In genomic region chr1:190806817-190807216, GRCm38 (mm10) we compare ENCODE assay signal across 29 mouse cellular contexts.
A peak's percentile ranks its signal among the peaks of the same experiment; 100 is the strongest.
DNase-seq lines count a peak whose midpoint lies in the region; ATAC-seq lines count a peak whose summit lies in the region.
"Had no signal": no experiment of that assay in that cellular context is flagged by ENCODE, and none has a peak within 500 bp of the region (broad histone marks: within the 10 kb centered on the region; RNA-seq: fewer than 3 reads in every experiment).

No protein-coding gene starts in this region.

- no peak overlapping the region for H3K4me2 ChIP-seq in kidney, embryonic 14.5 days (replicated peaks; ENCODE audit: low read depth, low read length)
- H3K4me2 ChIP-seq: embryonic facial prominence, embryonic 13.5 days; forebrain, embryonic 12.5 days; forebrain, embryonic 15.5 days; heart, embryonic 11.5 days; hindbrain, embryonic 13.5 days; intestine, embryonic 15.5 days had no signal

- peak overlapping the region; percentile 23; the same call in 1 of the 2 replicates for H3K27ac ChIP-seq in heart, embryonic 10.5 days
- H3K27ac ChIP-seq in kidney, embryonic 14.5 days (ENCODE audit: low read depth, low read length) = no peak overlapping the region
- H3K27ac ChIP-seq: embryonic facial prominence, embryonic 10.5 days; embryonic facial prominence, embryonic 13.5 days; forebrain, embryonic 12.5 days; forebrain, embryonic 15.5 days; heart, adult 2 months; hindbrain, embryonic 10.5 days; hindbrain, embryonic 13.5 days; intestine, embryonic 15.5 days had no signal

- no peaks in the 10 kb centered on the region for H3K9me3 ChIP-seq in heart, embryonic 10.5 days
- no peaks in the 10 kb centered on the region for H3K9me3 ChIP-seq in kidney, embryonic 14.5 days (ENCODE audit: control insufficient read depth, low read length)
- H3K9me3 ChIP-seq: embryonic facial prominence, embryonic 10.5 days; embryonic facial prominence, embryonic 13.5 days; forebrain, embryonic 12.5 days; forebrain, embryonic 15.5 days; G1E; hindbrain, embryonic 10.5 days; hindbrain, embryonic 13.5 days; intestine, embryonic 15.5 days had no signal

- H3K36me3 ChIP-seq in heart, embryonic 10.5 days = peaks cover 8% of the 10 kb centered on the region; the same call in 1 of the 2 replicates
- peaks cover 9% of the 10 kb centered on the region for H3K36me3 ChIP-seq in kidney, embryonic 14.5 days (ENCODE audit: control insufficient read depth, insufficient read depth, low read length)
- H3K36me3 ChIP-seq: forebrain, embryonic 15.5 days; intestine, embryonic 15.5 days had no signal

- no peak for DNase-seq in heart, embryonic 10.5 days (ENCODE audit: low spot score)
- DNase-seq in heart, postnatal 10 days = no peak
- DNase-seq in adrenal gland, adult 18-20 months (ENCODE audit: low spot score in 2 of 2) = peak; percentile 30 to 43
- DNase-seq in adrenal gland, postnatal 10 days = peak; percentile 57
- DNase-seq in adrenal gland, postnatal 36 days = peak; percentile 58 to 74
- no peak for DNase-seq in cerebellum, adult 9-11 months
- no peak for DNase-seq in cerebellum, adult 8-10 months
- DNase-seq: cerebellum, adult 11-12 months; cerebellum, postnatal 10 days; cerebellum, postnatal 36 days; embryo, embryonic 11 days; gastrocnemius, postnatal 10 days; gastrocnemius, postnatal 36 days; heart, adult 2 months; heart, postnatal 36 days; kidney, adult 11 months had no signal

- H3K27me3 ChIP-seq in heart, embryonic 10.5 days (ENCODE audit: insufficient read depth, poor library complexity, severe bottlenecking) = no peaks in the 10 kb centered on the region
- no peaks in the 10 kb centered on the region for H3K27me3 ChIP-seq in kidney, embryonic 14.5 days (ENCODE audit: control insufficient read depth, insufficient read depth, low read length)
- H3K27me3 ChIP-seq: embryonic facial prominence, embryonic 13.5 days; forebrain, embryonic 15.5 days; intestine, embryonic 15.5 days; Patski had no signal

- no peak overlapping the region for H3K9ac ChIP-seq in kidney, embryonic 14.5 days (ENCODE audit: low read depth, low read length)
- H3K9ac ChIP-seq: embryonic facial prominence, embryonic 13.5 days; forebrain, embryonic 12.5 days; forebrain, embryonic 15.5 days; hindbrain, embryonic 13.5 days; intestine, embryonic 15.5 days had no signal

- H3K4me3 ChIP-seq in heart, embryonic 10.5 days = no peak overlapping the region
- H3K4me3 ChIP-seq in kidney, embryonic 14.5 days (ENCODE audit: low read length) = no peak overlapping the region
- H3K4me3 ChIP-seq: embryonic facial prominence, embryonic 10.5 days; embryonic facial prominence, embryonic 13.5 days; erythroblast, embryonic 14.5 days; forebrain, embryonic 12.5 days; forebrain, embryonic 15.5 days; heart, adult 2 months; hindbrain, embryonic 10.5 days; hindbrain, embryonic 13.5 days; intestine, embryonic 15.5 days had no signal

- WGBS in heart, embryonic 10.5 days = 71% methylated on average over 8 of the region's 8 CpGs
- WGBS in kidney, embryonic 14.5 days = 82% methylated on average over 8 of the region's 8 CpGs

- ATAC-seq in kidney, embryonic 14.5 days (ENCODE audit: low FRiP score, low TSS enrichment) = no peak
- ATAC-seq: forebrain, embryonic 15.5 days; hindbrain, embryonic 16.5 days; intestine, embryonic 15.5 days; Patski had no signal

- intact Hi-C loops in heart, postnatal 10 days (cut with DNase I) = no loop called here

- peaks cover 14% of the 10 kb centered on the region for H3K4me1 ChIP-seq in heart, embryonic 10.5 days
- H3K4me1 ChIP-seq in kidney, embryonic 14.5 days (ENCODE audit: control insufficient read depth, insufficient read depth, low read length) = no peaks in the 10 kb centered on the region
- H3K4me1 ChIP-seq: embryonic facial prominence, embryonic 13.5 days; intestine, embryonic 15.5 days had no signal

Comparison
In these comparisons a context has a peak if more than half of its experiments do, and no peak if none do; other contexts are left out.
1. DNase-seq: peak in adrenal gland, adult 18-20 months (2 of 2), adrenal gland, postnatal 10 days (single experiment) and adrenal gland, postnatal 36 days (2 of 2); none in heart, embryonic 10.5 days (single experiment), heart, postnatal 10 days (0 of 2), cerebellum, adult 9-11 months (single experiment) and cerebellum, adult 8-10 months (single experiment).